Mouse (Mus musculus): Measurements from ENCODE around the gene Trip4. TPM values are rescaled to one million over a fixed set of nuclear protein-coding genes. Genes with fewer than 3 reads are reported as not detected.

Trip4 gene
- polyA plus RNA-seq, 1 experiment from 2014 or later: 32.5 TPM

- no peak overlapping the region for H3K27ac ChIP-seq
- no peak for DNase-seq (ENCODE audit: low spot score)
- H3K27me3 ChIP-seq (ENCODE audit: low read depth, poor library complexity, severe bottlenecking): no peaks in the 10 kb centered on the region
- H3K36me3 ChIP-seq: peaks cover 45% of the 10 kb centered on the region
- H3K4me3 ChIP-seq: no peak overlapping the region
- H3K9me3 ChIP-seq (replicated peaks): no peaks in the 10 kb centered on the region
- H3K4me1 ChIP-seq: no peaks in the 10 kb centered on the region
- WGBS: 85% methylated on average over 2 of the region's 2 CpGs
These were observed 95.8 kb downstream of the Trip4 start for GRCm38 (mm10) chr9:65812841-65813240.

DNA sequence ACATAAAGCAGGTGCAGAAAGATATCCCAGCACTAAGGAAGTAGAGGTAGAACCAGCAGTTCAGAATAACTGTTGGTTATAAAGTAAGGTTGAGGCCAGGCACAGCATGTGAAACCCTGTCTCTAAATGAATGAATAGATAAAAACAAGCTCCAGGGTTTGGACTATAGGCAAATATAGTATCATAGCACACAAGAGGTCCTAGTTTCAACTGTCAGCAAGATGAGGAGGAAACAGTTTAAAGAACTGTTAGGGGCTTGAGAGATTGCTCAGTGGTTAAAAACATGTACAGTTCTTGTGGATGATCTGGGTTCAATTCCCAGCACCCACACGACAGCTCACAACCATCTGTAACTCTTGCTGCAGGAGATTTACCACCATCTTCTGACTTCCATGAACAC lies 96.8 kb downstream of the Trip4 start:
- H3K36me3 ChIP-seq: peaks cover 36% of the 10 kb centered on the region
- no peak overlapping the region for H3K4me3 ChIP-seq
- no peaks in the 10 kb centered on the region for H3K4me1 ChIP-seq
- H3K27me3 ChIP-seq (ENCODE audit: low read depth, poor library complexity, severe bottlenecking): no peaks in the 10 kb centered on the region
- no peak for DNase-seq (ENCODE audit: low spot score)
- no peaks in the 10 kb centered on the region for H3K9me3 ChIP-seq (replicated peaks)
- WGBS: 89% methylated on average over 1 of the region's 1 CpGs
- H3K27ac ChIP-seq: no peak overlapping the region

DNA sequence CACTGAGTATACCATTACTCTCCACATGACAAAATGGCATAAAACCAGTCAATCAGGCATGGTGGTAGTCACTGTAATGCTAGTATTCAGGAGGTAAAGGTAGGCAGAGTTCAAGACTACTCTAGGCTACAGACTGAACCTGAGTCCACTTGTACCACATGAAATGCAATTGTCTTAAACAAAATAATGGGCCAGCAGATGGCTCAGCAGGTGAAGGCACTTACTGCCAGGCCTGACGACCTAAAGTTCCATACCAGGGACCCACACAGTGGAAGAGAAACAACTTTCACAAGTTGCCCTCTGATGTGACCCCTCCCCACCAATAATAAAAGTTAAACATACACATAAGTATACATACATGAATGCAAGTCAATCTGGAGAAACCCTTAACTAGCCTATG lies 100.8 kb downstream of the Trip4 start:
- H3K4me3 ChIP-seq: no peak overlapping the region
- no peak overlapping the region for H3K27ac ChIP-seq
- H3K9me3 ChIP-seq (replicated peaks): no peaks in the 10 kb centered on the region
- H3K4me1 ChIP-seq: no peaks in the 10 kb centered on the region
- 0 out of 2 replicates have a peak, but pooled peaks cover 8% of the 10 kb centered on the region for H3K36me3 ChIP-seq
- DNase-seq (ENCODE audit: low spot score): no peak
- WGBS: 82% methylated on average over 1 of the region's 1 CpGs
- H3K27me3 ChIP-seq (ENCODE audit: low read depth, poor library complexity, severe bottlenecking): no peaks in the 10 kb centered on the region

DNA sequence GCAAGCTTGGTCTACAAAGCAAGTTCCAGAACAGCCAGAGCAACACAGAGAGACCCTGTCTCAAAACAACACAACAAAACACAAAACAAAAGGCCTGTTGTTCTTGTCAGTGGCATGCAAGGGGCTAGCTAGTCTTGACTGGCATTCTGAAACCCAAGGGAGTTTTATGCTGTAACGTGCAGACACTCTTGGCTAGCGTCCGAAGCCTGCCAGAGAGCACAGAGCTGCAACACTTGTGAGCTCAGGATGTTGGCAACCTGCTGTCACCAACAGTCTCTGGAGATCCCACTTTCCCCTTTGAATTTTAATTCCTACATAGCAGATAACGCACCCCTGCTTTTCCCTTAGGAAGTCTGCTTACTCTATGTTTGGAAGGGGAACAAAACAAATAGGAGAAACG lies 101.3 kb downstream of the Trip4 start:
- Histone ChIP-seq H3K4me3 (no peak overlapping the region), H3K36me3 (0 out of 2 replicates have a peak, but pooled peaks cover 8% of the 10 kb centered on the region), H3K27ac (no peak overlapping the region), H3K9me3 (replicated peaks) (no peaks in the 10 kb centered on the region), H3K27me3 (ENCODE audit: low read depth, poor library complexity, severe bottlenecking) (no peaks in the 10 kb centered on the region), H3K4me1 (no peaks in the 10 kb centered on the region)
- WGBS: 80% methylated on average over 5 of the region's 5 CpGs
- DNase-seq (ENCODE audit: low spot score): no peak

DNA sequence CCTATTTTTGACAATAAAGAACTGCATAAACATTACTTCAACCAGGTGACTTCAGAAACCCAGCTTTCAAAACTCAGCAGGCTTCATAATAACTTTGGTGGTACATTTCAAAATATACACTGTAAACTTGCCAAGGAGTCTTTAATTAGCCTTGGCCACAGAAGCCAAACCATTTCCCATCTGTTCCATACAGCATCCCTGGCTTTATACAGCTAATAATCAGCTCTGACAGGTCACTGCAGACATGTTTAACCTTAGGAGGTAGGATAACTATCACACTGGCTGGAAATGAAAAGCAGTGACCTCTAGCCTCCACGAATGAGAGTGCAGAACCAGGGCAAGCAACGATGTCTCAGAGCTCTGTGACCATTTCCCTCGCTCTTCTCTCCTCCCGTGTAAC lies 108.8 kb downstream of the Trip4 start:
- Histone ChIP-seq H3K27ac (no peak overlapping the region), H3K36me3 (peaks cover 6% of the 10 kb centered on the region), H3K4me1 (peaks cover 22% of the 10 kb centered on the region), H3K9me3 (replicated peaks) (no peaks in the 10 kb centered on the region), H3K27me3 (ENCODE audit: low read depth, poor library complexity, severe bottlenecking) (no peaks in the 10 kb centered on the region), H3K4me3 (no peak overlapping the region)
- DNase-seq (ENCODE audit: low spot score): no peak
- WGBS: 79% methylated on average over 4 of the region's 4 CpGs

GRCm38 (mm10) chr9:65795651-65796050 lies 112.9 kb downstream of the Trip4 start:
- H3K27ac ChIP-seq: 0 out of 2 replicates have a peak overlapping the region, but pooled peaks have one; percentile 62
- no peaks in the 10 kb centered on the region for H3K27me3 ChIP-seq (ENCODE audit: low read depth, poor library complexity, severe bottlenecking)
- no peak for DNase-seq (ENCODE audit: low spot score)
- peaks cover 25% of the 10 kb centered on the region for H3K36me3 ChIP-seq
- H3K9me3 ChIP-seq (replicated peaks): no peaks in the 10 kb centered on the region
- H3K4me1 ChIP-seq: peaks cover 59% of the 10 kb centered on the region
- 84% methylated on average over 2 of the region's 2 CpGs for WGBS
- no peak overlapping the region for H3K4me3 ChIP-seq

DNA sequence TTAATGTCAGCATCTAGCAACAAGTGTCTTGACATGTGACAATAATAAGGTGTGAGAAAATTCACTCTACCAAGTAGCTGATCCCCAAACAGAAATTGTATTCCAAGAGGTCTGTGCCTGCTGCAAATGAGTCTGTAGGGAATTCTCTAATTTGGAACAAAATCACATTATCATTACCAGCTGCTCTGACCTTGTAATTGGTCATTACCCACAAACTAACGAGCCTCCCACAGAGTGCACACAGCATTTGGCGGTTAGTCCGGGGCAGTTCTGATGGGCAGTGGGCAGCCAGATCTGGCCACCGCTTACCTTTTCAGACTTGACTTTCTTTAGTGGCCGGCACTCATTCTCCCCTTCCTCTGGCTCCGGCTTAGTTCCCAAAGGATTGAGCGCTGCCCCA lies 114.3 kb downstream of the Trip4 start:
- 54% methylated on average over 7 of the region's 7 CpGs for whole genome bisulfite sequencing

DNA sequence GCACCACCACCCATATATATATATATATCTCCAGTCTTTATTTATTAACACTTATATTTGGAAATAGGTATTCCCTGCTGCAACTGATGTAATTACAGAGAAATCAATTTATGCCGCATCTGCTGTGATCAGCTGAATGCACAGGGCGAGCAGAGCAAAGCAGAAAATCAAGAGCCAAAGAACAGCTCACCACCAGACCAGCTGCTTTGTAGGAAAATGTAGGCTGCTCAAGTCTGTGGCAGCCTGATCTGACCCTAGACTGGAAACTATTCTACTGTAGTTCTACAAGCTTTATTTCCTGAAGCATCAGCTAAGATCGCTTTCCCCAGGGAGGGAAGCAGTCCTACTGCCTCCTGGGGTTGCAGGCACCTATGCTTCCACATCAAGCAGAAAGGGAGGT lies 115.1 kb downstream of the Trip4 start:
- no peak for DNase-seq (ENCODE audit: low spot score)
- H3K4me1 ChIP-seq: peaks cover 56% of the 10 kb centered on the region
- WGBS: 91% methylated on average over 3 of the region's 3 CpGs
- H3K9me3 ChIP-seq (replicated peaks): no peaks in the 10 kb centered on the region
- no peak overlapping the region for H3K27ac ChIP-seq
- peaks cover 32% of the 10 kb centered on the region for H3K36me3 ChIP-seq
- no peak overlapping the region for H3K4me3 ChIP-seq
- H3K27me3 ChIP-seq (ENCODE audit: low read depth, poor library complexity, severe bottlenecking): no peaks in the 10 kb centered on the region

More for the DNA sequence above, 114.3 kb downstream of the Trip4 start:
- H3K4me3 ChIP-seq: no peak overlapping the region
- H3K9me3 ChIP-seq (replicated peaks): no peaks in the 10 kb centered on the region
- H3K27me3 ChIP-seq (ENCODE audit: low read depth, poor library complexity, severe bottlenecking): no peaks in the 10 kb centered on the region
- H3K27ac ChIP-seq: peak overlapping the region; percentile 62
- peak; percentile 46 for DNase-seq (ENCODE audit: low spot score)
- peaks cover 56% of the 10 kb centered on the region for H3K4me1 ChIP-seq
- peaks cover 27% of the 10 kb centered on the region for H3K36me3 ChIP-seq

- Histone ChIP-seq H3K36me3 (peaks cover 32% of the 10 kb centered on the region), H3K27me3 (ENCODE audit: low read depth, poor library complexity, severe bottlenecking) (no peaks in the 10 kb centered on the region), H3K4me3 (no peak overlapping the region), H3K27ac (no peak overlapping the region), H3K4me1 (peaks cover 56% of the 10 kb centered on the region), H3K9me3 (replicated peaks) (no peaks in the 10 kb centered on the region)
- 86% methylated on average over 3 of the region's 3 CpGs for WGBS
- DNase-seq (ENCODE audit: low spot score): no peak
These were observed 115.5 kb downstream of the Trip4 start for GRCm38 (mm10) chr9:65793086-65793485.

- no peak for DNase-seq (ENCODE audit: low spot score)
- Histone ChIP-seq H3K4me1 (peaks cover 65% of the 10 kb centered on the region), H3K9me3 (replicated peaks) (no peaks in the 10 kb centered on the region), H3K4me3 (no peak overlapping the region), H3K27me3 (ENCODE audit: low read depth, poor library complexity, severe bottlenecking) (no peaks in the 10 kb centered on the region), H3K36me3 (peaks cover 32% of the 10 kb centered on the region), H3K27ac (no peak overlapping the region)
These were observed 116.7 kb downstream of the Trip4 start for GRCm38 (mm10) chr9:65791846-65792245.

GRCm38 (mm10) chr9:65791106-65791505 lies 117.5 kb downstream of the Trip4 start:
- Histone ChIP-seq H3K9me3 (replicated peaks) (no peaks in the 10 kb centered on the region), H3K27me3 (ENCODE audit: low read depth, poor library complexity, severe bottlenecking) (no peaks in the 10 kb centered on the region), H3K4me1 (peaks cover 64% of the 10 kb centered on the region), H3K36me3 (peaks cover 33% of the 10 kb centered on the region), H3K4me3 (no peak overlapping the region), H3K27ac (no peak overlapping the region)
- DNase-seq (ENCODE audit: low spot score): no peak
- WGBS: 78% methylated on average over 4 of the region's 4 CpGs

DNA sequence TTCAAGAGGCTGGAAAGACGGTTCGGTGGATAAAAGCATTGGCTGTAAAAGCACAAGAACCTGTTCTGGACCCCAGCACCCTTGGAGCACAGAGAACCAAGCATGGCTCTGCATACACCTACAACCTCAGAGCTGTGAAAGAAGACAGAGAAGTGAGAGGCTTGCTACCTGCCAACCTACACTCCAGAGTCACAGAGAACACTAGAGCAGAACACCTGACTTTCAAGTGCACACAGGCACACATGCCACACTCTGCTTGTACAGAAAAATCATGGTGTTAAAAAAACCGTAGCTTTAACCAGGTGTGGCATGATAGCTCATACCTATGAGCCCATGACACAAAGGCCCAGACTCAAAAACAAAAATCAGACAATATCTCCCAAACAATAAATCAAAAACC lies 118.8 kb downstream of the Trip4 start:
- Histone ChIP-seq H3K4me1 (peaks cover 51% of the 10 kb centered on the region), H3K27ac (no peak overlapping the region), H3K4me3 (no peak overlapping the region), H3K9me3 (replicated peaks) (no peaks in the 10 kb centered on the region), H3K27me3 (ENCODE audit: low read depth, poor library complexity, severe bottlenecking) (no peaks in the 10 kb centered on the region), H3K36me3 (peaks cover 29% of the 10 kb centered on the region)
- WGBS: 96% methylated on average over 3 of the region's 3 CpGs
- DNase-seq (ENCODE audit: low spot score): no peak

DNA sequence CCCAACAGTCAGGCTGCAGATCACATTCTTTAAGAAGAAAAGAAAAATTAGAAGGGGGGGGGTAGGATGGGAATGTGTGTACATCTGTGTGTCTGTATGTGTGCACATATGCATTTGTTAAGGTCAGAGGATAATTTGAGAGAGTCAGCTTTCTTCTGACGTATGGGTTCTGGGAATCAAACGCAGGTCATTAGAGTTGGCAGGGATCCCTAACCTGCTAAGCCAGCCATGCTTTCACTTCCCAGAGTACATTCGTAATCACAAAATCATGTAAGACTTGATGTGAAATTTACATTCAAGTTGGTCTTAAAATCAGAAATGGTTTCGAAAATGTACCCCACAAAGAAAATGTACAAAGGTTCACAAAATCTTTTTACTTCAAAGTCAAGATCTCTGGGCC lies 120.0 kb downstream of the Trip4 start:
- no peak for DNase-seq (ENCODE audit: low spot score)
- Histone ChIP-seq H3K4me3 (no peak overlapping the region), H3K4me1 (peaks cover 38% of the 10 kb centered on the region), H3K36me3 (peaks cover 17% of the 10 kb centered on the region), H3K9me3 (replicated peaks) (no peaks in the 10 kb centered on the region), H3K27ac (no peak overlapping the region), H3K27me3 (ENCODE audit: low read depth, poor library complexity, severe bottlenecking) (no peaks in the 10 kb centered on the region)
- WGBS: 88% methylated on average over 4 of the region's 4 CpGs

- Histone ChIP-seq H3K9me3 (replicated peaks) (no peaks in the 10 kb centered on the region), H3K4me3 (no peak overlapping the region), H3K27me3 (ENCODE audit: low read depth, poor library complexity, severe bottlenecking) (no peaks in the 10 kb centered on the region), H3K36me3 (peaks cover 11% of the 10 kb centered on the region), H3K4me1 (peaks cover 32% of the 10 kb centered on the region), H3K27ac (no peak overlapping the region)
- DNase-seq (ENCODE audit: low spot score): no peak
- 80% methylated on average over 4 of the region's 4 CpGs for WGBS
These were observed 120.7 kb downstream of the Trip4 start for GRCm38 (mm10) chr9:65787829-65788344.

Data from limb, embryonic 10.5 days (tissue).